Mouse (Mus musculus) stomach, postnatal 0 days (tissue): Measurements from ENCODE around the gene Wnt1.

Source experiments
- CTCF ChIP-seq: IDR thresholded peaks from 2 replicates; pipeline ENCODE4 v1.5.1; 2016; ENCODE audit warnings: antibody characterized with exemption, low read depth, mild to moderate bottlenecking, moderate library complexity
- EP300 ChIP-seq: optimal IDR thresholded peaks from 2 replicates; pipeline ENCODE3; 2016; ENCODE audit warnings: antibody characterized with exemption

- TF ChIP-seq CTCF (no peak), EP300 (no peak)
Measured at GRCm38 (mm10) chr15:98797835-98798492, 8.3 kb downstream of the Wnt1 start.
